Mouse (Mus musculus): ENCODE measurements around the gene Casp9. TPM values are rescaled to one million over a fixed set of nuclear protein-coding genes. Genes with fewer than 3 reads are reported as not detected.
A peak's percentile ranks its signal among the peaks of the same experiment; 100 is the strongest.

The Casp9 gene
- polyA plus RNA-seq, 1 experiment = 21.5 TPM

- DNase-seq (ENCODE audit: extremely low spot score in 1 of 2, low spot score in 1 of 2) = no peak
These were observed 23.6 kb downstream of the Casp9 start for GRCm38 (mm10) chr4:141816776-141817655.

DNA sequence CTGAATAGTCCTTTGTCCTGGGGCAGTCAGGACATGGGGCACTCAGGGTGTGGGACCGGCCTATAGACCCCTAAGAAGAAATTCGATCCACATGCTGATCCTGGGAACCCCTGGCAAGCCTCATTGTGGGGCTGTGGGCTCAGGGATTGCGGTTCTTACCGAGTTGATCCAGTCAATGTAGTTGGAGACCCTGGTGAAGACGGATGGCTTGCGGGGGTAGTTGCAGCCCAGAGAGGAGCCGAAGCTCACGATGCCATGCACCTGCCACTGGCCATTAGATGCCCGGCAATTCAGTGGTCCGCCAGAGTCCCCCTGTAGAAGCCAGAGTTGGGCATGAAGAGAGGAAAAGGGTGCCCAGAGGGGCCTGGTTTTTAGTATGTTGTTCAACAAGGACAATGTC lies 24.3 kb downstream of the Casp9 start:
- no peak for DNase-seq (ENCODE audit: extremely low spot score in 1 of 2, low spot score in 1 of 2)

GRCm38 (mm10) chr4:141818861-141819260 lies 25.4 kb downstream of the Casp9 start:
- DNase-seq (ENCODE audit: extremely low spot score in 1 of 2, low spot score in 1 of 2) = no peak

DNA sequence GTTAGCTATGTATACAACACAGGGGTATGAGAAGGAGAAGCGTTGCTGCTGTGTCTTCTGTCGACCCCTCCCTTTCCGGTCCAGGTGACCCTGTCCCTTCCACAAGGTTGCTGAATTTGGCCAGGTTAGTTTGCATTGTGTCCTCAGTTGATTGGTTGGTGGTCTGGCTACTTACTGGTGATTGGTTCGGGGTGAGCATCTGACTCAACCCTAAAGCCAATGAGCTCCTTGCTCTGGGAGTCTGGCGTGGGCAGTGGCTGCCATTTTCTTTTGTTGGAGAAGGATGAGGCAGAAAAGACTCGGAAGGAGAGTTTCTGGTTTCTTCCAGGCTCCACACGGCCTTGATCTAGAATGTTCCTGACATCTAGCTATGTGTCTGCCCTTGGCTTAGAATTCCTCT lies 25.9 kb downstream of the Casp9 start:
- DNase-seq (ENCODE audit: extremely low spot score in 1 of 2, low spot score in 1 of 2) = no peak

DNA sequence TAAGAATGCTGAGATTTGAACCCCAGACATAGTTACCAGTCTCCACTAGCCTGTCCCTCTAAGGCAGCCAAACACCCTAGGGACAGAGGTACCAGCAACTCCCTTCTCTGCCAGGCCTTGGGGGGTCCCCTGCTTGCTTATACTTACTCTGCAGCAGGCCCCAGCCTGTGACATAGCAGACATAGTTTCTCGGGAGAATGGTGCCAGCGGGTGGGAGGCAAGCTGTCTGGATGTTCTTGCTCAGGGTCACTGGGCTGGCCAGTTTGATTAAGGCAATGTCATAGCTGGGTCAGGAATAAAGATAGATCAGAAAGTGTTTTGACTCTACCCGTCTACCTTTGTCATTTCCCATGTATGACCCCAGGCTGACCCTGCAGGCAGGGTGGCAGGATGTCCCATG lies 27.8 kb downstream of the Casp9 start:
- DNase-seq (ENCODE audit: extremely low spot score in 1 of 2, low spot score in 1 of 2) = no peak

DNA sequence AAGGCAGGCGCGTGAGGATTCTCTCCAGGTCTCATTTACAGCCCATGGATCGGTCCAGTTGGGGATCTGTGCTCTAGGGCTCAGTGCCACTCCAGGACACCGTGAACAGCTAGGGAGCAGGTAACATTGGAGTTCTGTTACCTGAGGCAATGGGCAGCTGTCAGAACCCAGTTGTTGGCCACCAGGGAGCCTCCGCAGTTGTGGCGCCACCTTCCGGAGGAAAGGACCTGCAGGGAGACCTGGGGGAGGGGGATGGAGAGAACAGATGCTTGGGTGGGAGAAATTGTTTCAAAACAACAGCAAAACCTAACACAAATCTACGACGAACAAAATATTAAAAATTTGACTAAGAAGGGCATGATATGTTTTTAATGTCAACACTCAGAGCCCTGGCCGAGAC lies 28.7 kb downstream of the Casp9 start:
- DNase-seq (ENCODE audit: extremely low spot score in 1 of 2, low spot score in 1 of 2) = no peak

- DNase-seq (ENCODE audit: extremely low spot score in 1 of 2, low spot score in 1 of 2) = no peak
These were observed 29.6 kb downstream of the Casp9 start for GRCm38 (mm10) chr4:141822979-141823378.

DNA sequence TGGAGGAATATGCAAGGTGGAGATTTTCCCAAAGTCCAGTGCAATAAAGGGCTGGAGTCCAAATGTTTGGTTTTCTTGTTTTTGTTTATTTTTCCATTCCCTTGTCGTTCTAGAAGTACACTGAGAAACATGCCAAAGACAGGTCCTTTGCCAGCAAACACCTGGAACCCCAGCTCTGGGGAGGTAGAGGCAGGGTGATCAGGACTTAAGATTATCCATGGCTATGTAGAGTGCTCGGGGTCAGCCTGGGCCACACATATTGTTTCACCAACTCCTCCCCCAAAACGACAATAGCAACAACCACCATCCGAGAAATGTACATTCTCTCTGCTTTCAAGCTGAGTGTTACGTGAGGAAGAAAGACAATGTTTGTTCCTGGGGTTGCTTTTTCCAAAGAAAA lies 32.6 kb downstream of the Casp9 start, which contains the start of gene Cela2a:
TSS of gene Cela2a (minus strand) at position 101 of the 400 bp plus-strand sequence.
- DNase-seq (ENCODE audit: extremely low spot score in 1 of 2, low spot score in 1 of 2) = no peak

GRCm38 (mm10) chr4:141827401-141827800 lies 34.0 kb downstream of the Casp9 start:
- no peak for DNase-seq (ENCODE audit: extremely low spot score in 1 of 2, low spot score in 1 of 2)

GRCm38 (mm10) chr4:141828177-141828576 lies 34.8 kb downstream of the Casp9 start:
- DNase-seq (ENCODE audit: extremely low spot score in 1 of 2, low spot score in 1 of 2) = no peak

- no peak for DNase-seq (ENCODE audit: extremely low spot score in 1 of 2, low spot score in 1 of 2)
These were observed 37.0 kb downstream of the Casp9 start for GRCm38 (mm10) chr4:141830381-141830780.

DNA sequence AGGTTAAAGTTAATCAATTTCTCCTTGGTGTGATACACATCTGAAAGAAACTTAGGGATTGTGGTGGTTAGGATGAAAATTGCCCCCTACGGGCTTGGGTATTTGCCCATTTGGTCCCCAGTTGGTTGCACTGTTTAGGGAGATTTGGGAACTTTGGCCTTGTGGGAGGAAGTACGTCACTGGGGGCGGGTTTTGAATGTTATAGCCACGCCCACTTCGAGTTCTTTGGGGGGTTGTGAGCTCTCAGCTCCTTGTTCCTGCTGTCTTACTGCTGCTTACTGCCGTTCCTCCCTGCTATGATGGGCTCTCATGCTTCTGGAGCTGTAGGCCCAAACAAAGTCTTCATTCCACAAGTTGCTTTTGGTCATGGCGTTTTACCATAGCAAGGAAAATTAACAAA lies 37.9 kb downstream of the Casp9 start:
- DNase-seq (ENCODE audit: extremely low spot score in 1 of 2, low spot score in 1 of 2) = no peak

DNA sequence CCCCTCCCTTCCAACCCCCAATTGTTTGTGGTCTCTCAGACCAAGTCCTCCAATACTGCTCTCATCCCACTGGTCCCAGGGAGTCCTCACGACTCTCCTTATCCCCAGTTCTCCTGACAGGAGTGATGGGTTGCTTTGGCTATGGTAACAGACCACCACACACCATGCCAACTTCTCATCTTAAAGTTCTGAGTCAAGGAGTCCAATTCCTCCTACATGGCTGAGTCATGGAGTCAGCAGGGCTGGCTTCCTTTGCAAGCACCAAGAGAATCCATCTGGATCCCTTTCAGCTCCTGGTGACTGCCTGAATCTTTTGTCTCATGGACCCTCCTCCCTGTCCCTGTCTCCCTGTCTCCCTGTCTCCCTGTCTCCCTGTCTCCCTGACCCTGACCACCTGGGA lies 40.5 kb downstream of the Casp9 start:
- DNase-seq (ENCODE audit: extremely low spot score in 1 of 2, low spot score in 1 of 2) = peak; percentile 44 to 68

DNA sequence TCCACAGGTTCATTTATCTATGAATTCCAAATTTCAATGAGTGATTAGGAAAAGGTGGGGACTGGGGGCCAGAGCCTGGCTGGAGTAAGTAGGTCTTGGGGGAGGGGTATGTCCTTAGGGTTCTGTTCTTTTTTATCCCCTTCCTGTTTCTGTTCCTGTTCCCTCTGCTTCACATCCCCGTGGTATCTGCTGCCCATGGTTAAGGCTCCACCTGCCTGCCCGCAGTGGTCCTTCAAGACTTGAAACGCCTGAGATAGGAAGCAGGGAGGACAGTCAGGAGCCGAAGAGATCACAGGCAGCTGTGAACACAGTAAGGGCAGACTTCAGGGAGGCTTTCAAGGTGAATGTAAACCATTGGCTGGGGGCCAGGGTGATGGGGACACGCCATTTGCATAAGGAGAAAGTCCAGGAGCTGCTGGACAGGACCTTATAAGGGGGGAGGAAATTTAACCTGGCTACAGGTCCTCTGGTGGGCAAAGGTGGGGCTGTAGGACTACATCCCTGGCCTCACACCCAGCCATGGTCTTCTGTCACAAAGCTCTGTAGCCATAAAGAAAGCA lies 41.2 kb downstream of the Casp9 start:
- DNase-seq (ENCODE audit: extremely low spot score in 1 of 2, low spot score in 1 of 2) = no peak

- DNase-seq (ENCODE audit: extremely low spot score in 1 of 2, low spot score in 1 of 2) = no peak
These were observed 52.6 kb downstream of the Casp9 start, which contains the start of gene Ctrc for GRCm38 (mm10) chr4:141845999-141846398. TSS of gene Ctrc (minus strand) at chr4:141846359.

DNA sequence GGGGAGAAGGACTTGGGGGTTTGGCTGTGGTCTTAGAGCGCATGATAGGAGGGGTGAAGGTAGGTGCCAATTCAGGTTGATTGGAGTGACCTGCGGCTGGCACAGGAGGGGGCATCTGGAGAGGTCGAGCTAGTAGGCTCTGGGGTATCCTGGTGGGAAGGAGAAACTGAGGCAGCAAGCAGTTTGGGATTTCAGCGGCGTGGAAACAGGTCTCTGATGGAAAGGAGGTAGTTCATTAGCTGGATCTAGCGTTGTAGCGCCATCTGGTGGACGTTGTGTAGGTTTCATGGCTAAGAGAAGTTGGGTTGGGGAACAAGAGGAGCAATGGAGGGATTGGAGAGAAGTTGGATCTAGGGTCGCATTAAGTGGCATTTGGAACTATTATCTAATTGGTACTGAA lies 60.0 kb downstream of the Casp9 start:
- peak in 1 of 2 experiments; percentile 79 for DNase-seq (ENCODE audit: extremely low spot score in 1 of 2, low spot score in 1 of 2)

DNA sequence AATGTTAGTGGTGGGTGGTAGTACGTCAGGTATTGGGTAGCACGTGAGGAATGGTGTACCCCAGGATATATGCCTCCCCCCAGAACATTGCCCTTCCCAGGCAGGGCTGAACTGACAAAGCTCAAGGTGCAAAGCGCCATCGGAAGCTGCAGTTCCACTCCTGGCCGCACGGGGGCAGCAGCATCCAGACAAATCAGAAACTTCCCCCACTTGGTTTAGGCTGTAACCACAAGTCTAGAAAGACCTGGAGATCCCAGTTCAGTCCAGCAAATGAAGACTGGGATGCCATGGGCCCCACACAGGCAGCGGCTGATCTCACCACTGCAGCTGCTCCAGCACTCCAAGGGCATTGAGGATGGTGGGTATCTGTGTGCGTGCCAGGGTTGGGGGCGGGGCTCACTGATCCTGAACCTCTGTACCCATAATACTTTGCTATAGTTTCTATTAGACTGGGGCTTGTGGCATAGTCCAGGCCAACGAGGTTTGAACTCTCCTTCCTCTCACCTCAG lies 64.1 kb downstream of the Casp9 start:
- DNase-seq (ENCODE audit: extremely low spot score in 1 of 2, low spot score in 1 of 2) = peak; percentile 79 to 94

DNA sequence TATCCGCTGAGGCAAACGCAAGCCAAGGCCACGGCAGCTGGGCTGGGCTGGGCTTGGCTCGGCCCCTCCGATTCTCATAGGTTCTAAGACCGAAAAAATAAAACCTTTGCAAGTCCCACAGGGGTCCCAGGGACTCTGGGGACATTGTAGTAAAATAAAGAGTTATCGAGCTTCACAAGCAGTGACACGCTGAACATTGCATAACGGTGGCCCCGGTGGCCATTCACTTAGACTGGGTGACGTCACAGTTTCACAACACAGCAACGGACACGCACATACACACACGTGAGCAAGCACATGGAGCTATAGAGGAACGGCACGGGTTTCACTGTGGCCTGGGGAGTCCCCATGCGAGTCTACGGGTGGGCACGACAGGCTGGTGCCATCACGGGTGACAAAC lies 65.1 kb downstream of the Casp9 start:
- DNase-seq (ENCODE audit: extremely low spot score in 1 of 2, low spot score in 1 of 2) = no peak

DNA sequence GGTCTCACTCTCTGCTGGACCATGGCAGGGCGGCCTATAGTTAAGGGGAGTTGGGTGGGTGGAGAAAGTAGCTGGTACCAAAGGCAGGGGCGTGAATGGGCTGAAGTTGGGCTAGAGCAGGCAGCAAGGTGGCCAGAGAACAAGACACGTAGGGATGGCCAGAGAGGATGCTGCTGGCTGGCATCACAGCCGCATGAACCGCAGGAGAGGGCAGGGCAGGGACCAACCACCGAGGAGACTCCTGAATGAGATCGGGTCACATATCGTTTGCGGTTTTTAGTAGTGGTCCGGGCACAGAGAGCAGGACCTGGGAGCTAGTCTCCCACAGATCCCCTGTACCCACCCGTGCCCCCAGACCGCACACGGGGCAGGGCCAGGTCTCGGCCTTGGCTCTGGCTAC lies 65.9 kb downstream of the Casp9 start:
- DNase-seq (ENCODE audit: extremely low spot score in 1 of 2, low spot score in 1 of 2) = no peak

DNA sequence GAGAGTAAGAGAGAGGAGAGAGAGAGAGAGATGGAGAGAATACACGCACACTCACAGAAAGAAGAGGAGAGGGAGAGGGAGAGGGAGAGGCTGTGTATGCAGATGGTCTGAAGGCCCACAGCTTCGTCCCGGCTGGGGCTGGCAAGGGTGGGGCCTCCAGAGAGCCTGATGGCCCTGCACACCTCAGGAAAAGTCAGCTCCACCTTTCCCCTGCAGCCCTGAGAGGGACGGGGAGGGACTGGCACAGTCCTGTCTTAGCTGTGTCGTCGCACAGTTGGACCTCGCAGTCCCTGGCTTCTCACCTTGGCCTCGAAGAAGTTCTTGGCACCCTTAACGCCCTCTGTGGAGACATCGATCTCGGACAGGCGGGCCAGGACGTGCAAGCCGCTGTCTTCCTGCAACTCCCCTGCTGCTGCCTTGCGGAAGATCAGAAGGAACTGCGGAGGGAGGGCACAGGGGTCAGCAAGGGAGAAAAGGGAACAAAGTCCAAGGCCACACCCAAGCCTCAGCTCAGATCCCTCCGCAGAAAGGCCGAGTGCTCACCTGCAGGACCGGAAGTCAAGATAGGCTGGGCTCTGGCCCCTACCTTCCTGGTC lies 66.9 kb downstream of the Casp9 start:
- no peak for DNase-seq (ENCODE audit: extremely low spot score in 1 of 2, low spot score in 1 of 2)

DNA sequence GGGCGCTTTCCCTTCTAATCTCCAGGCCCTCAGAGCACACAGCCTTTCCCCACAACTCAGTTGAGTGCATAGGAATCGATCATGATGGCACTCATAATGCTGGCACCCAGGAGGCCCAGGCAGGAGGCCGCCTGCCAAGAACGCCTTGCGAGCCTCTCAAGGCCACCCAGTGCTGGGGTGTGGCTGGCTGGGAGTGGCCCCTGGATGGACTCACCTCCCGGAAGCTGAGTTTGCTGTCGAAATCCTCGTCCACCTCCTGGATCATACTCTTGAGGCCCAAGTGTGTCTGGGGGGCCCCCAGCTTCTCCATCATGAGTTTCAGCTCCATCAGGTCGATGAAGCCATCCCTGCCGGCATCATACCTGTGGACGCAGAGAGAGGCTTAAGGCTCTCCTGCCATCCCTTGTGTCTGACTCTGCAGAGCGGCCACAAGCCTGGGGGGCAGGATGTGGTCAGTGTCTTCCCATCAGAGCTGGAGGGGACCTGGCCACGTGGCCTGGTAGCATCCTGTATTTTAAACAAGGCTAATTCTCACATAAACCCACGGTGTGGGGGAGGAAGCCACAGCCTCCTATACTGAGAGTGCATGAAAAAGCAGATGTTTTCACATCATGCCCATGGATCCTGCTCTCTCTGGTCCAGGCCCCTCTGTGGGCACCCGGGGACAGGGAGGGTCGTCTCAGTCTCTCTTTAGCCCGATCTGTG lies 68.3 kb downstream of the Casp9 start:
- DNase-seq (ENCODE audit: extremely low spot score in 1 of 2, low spot score in 1 of 2) = no peak

All from frontal cortex, adult 2 months (tissue).